Mouse (Mus musculus): ENCODE measurements around the gene Col26a1. TPM values are rescaled to one million over a fixed set of nuclear protein-coding genes. Genes with fewer than 3 reads are reported as not detected.

Gene Col26a1
- polyA plus RNA-seq, 1 experiment = 0.03 TPM

- no peak for TF ChIP-seq GATA1 (IDR thresholded peaks at IDR 0.05; ENCODE audit: low read length)
Measured at GRCm38 (mm10) chr5:136894840-136895528, 12.0 kb upstream of the Col26a1 start.

GRCm38 (mm10) chr5:136888539-136889355, 5.7 kb upstream of the Col26a1 start:
- no peak for TF ChIP-seq GATA1 (IDR thresholded peaks at IDR 0.05; ENCODE audit: low read length)

- TF ChIP-seq GATA1 (IDR thresholded peaks at IDR 0.05; ENCODE audit: low read length) = no peak
Measured at GRCm38 (mm10) chr5:136886957-136887356, 3.9 kb upstream of the Col26a1 start.

- TF ChIP-seq GATA1 (IDR thresholded peaks at IDR 0.05; ENCODE audit: low read length) = no peak
Measured at GRCm38 (mm10) chr5:136882055-136882787, 788 bp downstream of the Col26a1 start.

GRCm38 (mm10) chr5:136881380-136882009, 1.5 kb downstream of the Col26a1 start:
- TF ChIP-seq GATA1 (IDR thresholded peaks at IDR 0.05; ENCODE audit: low read length) = no peak

- no peak for TF ChIP-seq GATA1 (IDR thresholded peaks at IDR 0.05; ENCODE audit: low read length)
Measured at GRCm38 (mm10) chr5:136880101-136880500, 2.9 kb downstream of the Col26a1 start.

GRCm38 (mm10) chr5:136874271-136874670, 8.7 kb downstream of the Col26a1 start:
- TF ChIP-seq GATA1 (IDR thresholded peaks at IDR 0.05; ENCODE audit: low read length) = no peak

- no peak for TF ChIP-seq GATA1 (IDR thresholded peaks at IDR 0.05; ENCODE audit: low read length)
Measured at GRCm38 (mm10) chr5:136872417-136872816, 10.6 kb downstream of the Col26a1 start.

- TF ChIP-seq GATA1 (IDR thresholded peaks at IDR 0.05; ENCODE audit: low read length) = no peak
Measured at GRCm38 (mm10) chr5:136869451-136870114, 13.4 kb downstream of the Col26a1 start.

GRCm38 (mm10) chr5:136867706-136868105, 15.3 kb downstream of the Col26a1 start:
- no peak for TF ChIP-seq GATA1 (IDR thresholded peaks at IDR 0.05; ENCODE audit: low read length)

- no peak for TF ChIP-seq GATA1 (IDR thresholded peaks at IDR 0.05; ENCODE audit: low read length)
Measured at GRCm38 (mm10) chr5:136863961-136864674, 18.9 kb downstream of the Col26a1 start.

- no peak for TF ChIP-seq GATA1 (IDR thresholded peaks at IDR 0.05; ENCODE audit: low read length)
Measured at GRCm38 (mm10) chr5:136863276-136863675, 19.7 kb downstream of the Col26a1 start.

GRCm38 (mm10) chr5:136862806-136863205, 20.2 kb downstream of the Col26a1 start:
- no peak for TF ChIP-seq GATA1 (IDR thresholded peaks at IDR 0.05; ENCODE audit: low read length)

- no peak for TF ChIP-seq GATA1 (IDR thresholded peaks at IDR 0.05; ENCODE audit: low read length)
Measured at GRCm38 (mm10) chr5:136861191-136861940, 21.6 kb downstream of the Col26a1 start.
